Mouse (Mus musculus) stomach, postnatal 0 days (tissue): ENCODE results near the gene Ddo. TPM values are rescaled to one million over a fixed set of nuclear protein-coding genes. Genes with fewer than 3 reads are reported as not detected.
A peak's percentile ranks its signal among the peaks of the same experiment; 100 is the strongest.

Experiments
- ATAC-seq: fragments of 200-750 bp; cut with Nextera tagmentation; 2 replicates; pipeline ENCODE4 v1.8.0; 2017; ENCODE audit not compliant: low FRiP score, low TSS enrichment
- DNase-seq: peaks from one replicate; pipeline ENCODE4 v3.0.0-alpha.2; 2016; ENCODE audit warnings: low spot score
- H3K27ac ChIP-seq: fragments of 300-500 bp; sonication (generic); replicated peaks from 2 replicates; pipeline ENCODE4 v1.5.1; 2014; ENCODE audit warnings: mild to moderate bottlenecking, control low read depth
- H3K27me3 ChIP-seq: fragments of 300-500 bp; sonication (generic); 2 replicates; pipeline ENCODE4 v1.6.1; 2014; ENCODE audit warnings: low read length; ENCODE audit not compliant: control insufficient read depth, insufficient read depth
- H3K36me3 ChIP-seq: fragments of 300-500 bp; sonication (generic); 2 replicates; pipeline ENCODE4 v1.6.1; 2014; ENCODE audit warnings: low read length, mixed read lengths; ENCODE audit not compliant: control insufficient read depth, insufficient read depth
- H3K4me1 ChIP-seq: fragments of 300-500 bp; sonication (generic); replicated peaks from 2 replicates; pipeline ENCODE4 v1.6.1; 2014; ENCODE audit warnings: antibody characterized with exemption; ENCODE audit not compliant: control insufficient read depth, insufficient read depth
- H3K4me2 ChIP-seq: fragments of 300-500 bp; sonication (generic); replicated peaks from 2 replicates; pipeline ENCODE4 v1.6.1; 2014; ENCODE audit warnings: low read depth, mild to moderate bottlenecking, control low read depth, moderate library complexity
- H3K4me3 ChIP-seq: fragments of 300-500 bp; sonication (generic); 2 replicates; pipeline ENCODE4 v1.5.1; 2014; ENCODE audit warnings: low read depth, low read length, control low read depth
- H3K9ac ChIP-seq: fragments of 300-500 bp; sonication (generic); 2 replicates; pipeline ENCODE4 v1.6.1; 2014; ENCODE audit warnings: mild to moderate bottlenecking, low read length, control low read depth, mixed read lengths
- H3K9me3 ChIP-seq: fragments of 300-500 bp; sonication (generic); 2 replicates; pipeline ENCODE4 v1.6.1; 2016; ENCODE audit warnings: low read length; ENCODE audit not compliant: control insufficient read depth
- CTCF ChIP-seq: IDR thresholded peaks from 2 replicates; pipeline ENCODE4 v1.5.1; 2016; ENCODE audit warnings: antibody characterized with exemption, low read depth, mild to moderate bottlenecking, moderate library complexity
- EP300 ChIP-seq: optimal IDR thresholded peaks from 2 replicates; pipeline ENCODE3; 2016; ENCODE audit warnings: antibody characterized with exemption
- whole genome bisulfite sequencing: fragments of 180-500 bp; shearing (Covaris S2); extraction: QIAGEN DNeasy Blood & Tissue Kit; methylation state at CpG from one replicate; pipeline ENCODE4 v1.1.7; 2014; 5-methylcytosine and 5-hydroxymethylcytosine counted together
- polyA plus RNA-seq: library from polyadenylated mRNA; unstranded; fragments of >200 nt; fragmentation: Nextera tagmentation; extraction: Ambion mirVana; gene quantifications from 2 replicates; pipeline ENCODE4 v1.2.1, GENCODE M21; 2015

Gene Ddo
- polyA plus RNA-seq, 1 experiment from 2014 or later = 2.8 TPM

- Histone ChIP-seq H3K9ac (no peak overlapping the region), H3K4me2 (no peak overlapping the region), H3K4me3 (no peak overlapping the region), H3K4me1 (no peaks in the 10 kb centered on the region), H3K27me3 (no peaks in the 10 kb centered on the region), H3K9me3 (no peaks in the 10 kb centered on the region), H3K27ac (no peak overlapping the region), H3K36me3 (no peaks in the 10 kb centered on the region)
- TF ChIP-seq EP300 (no peak), CTCF (no peak)
- DNase-seq (no peak), ATAC-seq (peak; percentile 63)
- WGBS = 25% methylated on average over 9 of the region's 9 CpGs
These were observed 83.3 kb downstream of the Ddo start for GRCm38 (mm10) chr10:40713018-40713608.

GRCm38 (mm10) chr10:40713829-40714228 lies 84.0 kb downstream of the Ddo start:
- WGBS = 73% methylated on average over 9 of the region's 9 CpGs
- H3K9me3 ChIP-seq = no peaks in the 10 kb centered on the region
- ATAC-seq (no peak), DNase-seq (no peak)
- H3K4me2 ChIP-seq = no peak overlapping the region
- no peaks in the 10 kb centered on the region for H3K27me3 ChIP-seq
- no peak overlapping the region for H3K9ac ChIP-seq
- H3K36me3 ChIP-seq = no peaks in the 10 kb centered on the region
- H3K4me1 ChIP-seq = no peaks in the 10 kb centered on the region
- TF ChIP-seq EP300 = no peak
- no peak overlapping the region for H3K4me3 ChIP-seq
- H3K27ac ChIP-seq = no peak overlapping the region

DNA sequence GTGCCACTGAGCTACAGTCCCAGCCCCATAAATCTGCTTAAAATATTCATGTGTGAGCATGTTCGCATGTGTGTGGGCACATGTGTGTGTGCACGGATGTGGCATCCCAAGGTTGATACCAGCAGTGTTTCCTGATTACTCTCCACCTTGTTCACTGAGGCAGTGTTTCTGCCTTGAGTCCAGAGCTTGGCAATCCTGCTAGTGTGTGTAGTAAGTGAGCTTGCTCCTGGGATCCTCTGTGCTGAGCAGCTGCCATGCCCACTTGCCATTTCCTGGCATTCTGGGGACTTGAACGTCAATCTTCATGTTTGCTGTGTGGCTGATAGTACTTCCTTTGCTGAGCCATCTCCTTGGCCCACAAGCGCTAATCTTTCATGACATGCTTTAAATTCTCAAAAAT lies 85.3 kb downstream of the Ddo start:
- no peaks in the 10 kb centered on the region for H3K27me3 ChIP-seq
- H3K9ac ChIP-seq = no peak overlapping the region
- no peak for ATAC-seq
- H3K36me3 ChIP-seq = no peaks in the 10 kb centered on the region
- H3K4me3 ChIP-seq = no peak overlapping the region
- TF ChIP-seq CTCF (no peak), EP300 (no peak)
- no peak for DNase-seq
- H3K27ac ChIP-seq = no peak overlapping the region
- 87% methylated on average over 4 of the region's 4 CpGs for WGBS
- H3K9me3 ChIP-seq = no peaks in the 10 kb centered on the region
- no peak overlapping the region for H3K4me2 ChIP-seq
- H3K4me1 ChIP-seq = no peaks in the 10 kb centered on the region

- TF ChIP-seq EP300 = no peak
- TF ChIP-seq CTCF = no peak
- Histone ChIP-seq H3K9me3 (no peaks in the 10 kb centered on the region), H3K4me3 (no peak overlapping the region), H3K9ac (no peak overlapping the region), H3K27ac (no peak overlapping the region), H3K4me1 (no peaks in the 10 kb centered on the region), H3K27me3 (no peaks in the 10 kb centered on the region), H3K4me2 (no peak overlapping the region), H3K36me3 (no peaks in the 10 kb centered on the region)
- ATAC-seq = no peak
- 55% methylated on average over 8 of the region's 8 CpGs for WGBS
- DNase-seq = no peak
These were observed 86.5 kb downstream of the Ddo start for GRCm38 (mm10) chr10:40716296-40716695.

DNA sequence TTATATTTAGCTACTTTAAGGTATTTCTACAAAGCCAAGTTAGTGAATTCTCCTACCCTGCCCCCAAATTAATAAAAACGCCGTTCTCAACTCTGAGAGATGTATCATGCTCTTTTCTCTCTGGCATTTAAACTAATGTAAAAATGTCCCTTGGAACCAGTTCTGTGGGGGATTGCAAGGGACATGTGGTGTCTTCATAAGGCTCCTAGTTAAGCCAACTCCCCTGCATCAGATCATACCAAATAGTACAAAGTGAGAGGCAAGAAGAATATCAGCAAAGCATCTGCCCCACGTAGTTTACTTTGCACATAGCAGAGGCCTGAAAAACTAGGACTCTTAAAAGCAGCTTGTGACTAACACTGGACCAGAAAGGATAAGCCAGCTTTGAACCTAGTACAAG lies 86.9 kb downstream of the Ddo start:
- Histone ChIP-seq H3K27me3 (no peaks in the 10 kb centered on the region), H3K4me1 (no peaks in the 10 kb centered on the region), H3K4me3 (no peak overlapping the region), H3K9ac (no peak overlapping the region), H3K36me3 (no peaks in the 10 kb centered on the region), H3K4me2 (no peak overlapping the region), H3K27ac (no peak overlapping the region), H3K9me3 (no peaks in the 10 kb centered on the region)
- 57% methylated on average over 3 of the region's 3 CpGs for WGBS
- ATAC-seq (no peak), DNase-seq (no peak)
- TF ChIP-seq CTCF = no peak
- TF ChIP-seq EP300 = no peak

DNA sequence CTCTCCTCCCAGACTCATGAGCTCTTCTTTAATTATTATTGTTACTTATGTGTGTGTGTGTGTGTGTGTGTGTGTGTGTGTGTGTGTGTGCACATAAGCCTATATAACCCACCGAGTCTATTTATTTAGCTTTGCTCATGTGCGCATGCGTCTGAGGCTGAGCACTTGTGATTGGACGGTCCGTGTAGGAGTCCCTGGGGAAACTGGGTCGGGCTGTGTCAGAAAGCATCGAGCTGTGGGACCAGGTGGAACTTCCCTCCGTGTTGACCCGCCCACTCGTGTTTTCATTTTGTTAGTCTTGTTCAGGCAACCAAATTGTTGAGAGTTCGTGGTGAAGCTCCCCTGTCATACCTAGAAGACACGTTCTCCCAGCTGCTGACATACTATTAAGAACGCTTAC lies 88.6 kb downstream of the Ddo start:
- Histone ChIP-seq H3K9ac (no peak overlapping the region), H3K4me1 (no peaks in the 10 kb centered on the region), H3K27me3 (no peaks in the 10 kb centered on the region), H3K4me2 (no peak overlapping the region), H3K9me3 (no peaks in the 10 kb centered on the region), H3K36me3 (no peaks in the 10 kb centered on the region), H3K27ac (no peak overlapping the region), H3K4me3 (no peak overlapping the region)
- TF ChIP-seq EP300 (no peak), CTCF (no peak)
- ATAC-seq = no peak
- WGBS = 89% methylated on average over 13 of the region's 13 CpGs
- no peak for DNase-seq
